Mouse (Mus musculus): ENCODE measurements around the gene Clptm1.

DNA sequence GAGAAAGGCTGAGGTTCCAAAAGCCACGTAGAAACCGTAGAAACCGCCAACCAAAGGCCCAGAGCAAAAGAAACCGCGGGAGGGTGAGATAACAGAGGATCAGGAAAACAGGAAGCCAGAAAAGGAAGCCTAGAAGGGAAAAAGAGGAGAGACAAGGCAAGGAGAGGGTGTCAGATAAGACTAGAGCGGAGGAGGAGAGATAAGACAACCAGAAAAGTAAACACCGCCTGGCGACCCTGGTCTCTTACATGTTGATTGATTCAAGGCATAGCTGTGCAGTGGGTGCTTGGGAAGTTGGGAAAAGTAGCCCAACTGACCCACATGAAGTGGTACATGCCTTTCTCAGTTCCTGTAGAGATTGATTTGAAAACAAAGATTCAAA is 30.4 kb upstream of the Clptm1 start:
- TF ChIP-seq FOSL1 (IDR thresholded peaks at IDR 0.05; ENCODE audit: insufficient read depth, low read length, poor library complexity, severe bottlenecking) (no peak), CTCF (IDR thresholded peaks at IDR 0.05; ENCODE audit: control insufficient read depth, insufficient read depth, insufficient read length) (no peak), CEBPB (IDR thresholded peaks at IDR 0.05; ENCODE audit: low read depth) (no peak)

Data from C2C12 (cell line).